Mouse (Mus musculus) 3134 (cell line): ENCODE results near the gene Herc3.

Source experiments
- DNase-seq: peaks from one replicate; pipeline ENCODE4 v3.0.0-alpha.2; 2011; ENCODE audit warnings: low spot score; ENCODE audit not compliant: insufficient read length; ENCODE audit errors: extremely low read depth

Herc3 gene

DNA sequence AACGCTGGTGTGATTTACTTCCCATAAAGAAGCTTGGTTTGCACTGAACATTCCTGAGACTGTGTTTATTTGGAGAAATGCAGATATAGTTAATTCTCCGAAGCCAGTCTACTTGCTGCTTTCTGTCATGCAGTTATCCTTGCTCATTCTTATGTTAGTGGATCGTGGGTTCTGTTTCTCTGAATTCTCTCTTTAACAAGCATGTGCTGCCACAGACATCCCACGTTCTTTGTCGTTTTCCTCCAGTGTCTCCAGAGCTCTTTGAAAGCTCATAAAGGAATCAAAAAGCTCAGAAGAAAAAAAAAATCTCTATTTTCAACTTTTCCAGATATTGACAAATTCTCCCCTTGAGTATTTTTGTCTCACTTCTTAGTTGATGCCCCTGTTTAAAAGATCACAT is 82.7 kb downstream of the Herc3 start:
- DNase-seq, result no peak

DNA sequence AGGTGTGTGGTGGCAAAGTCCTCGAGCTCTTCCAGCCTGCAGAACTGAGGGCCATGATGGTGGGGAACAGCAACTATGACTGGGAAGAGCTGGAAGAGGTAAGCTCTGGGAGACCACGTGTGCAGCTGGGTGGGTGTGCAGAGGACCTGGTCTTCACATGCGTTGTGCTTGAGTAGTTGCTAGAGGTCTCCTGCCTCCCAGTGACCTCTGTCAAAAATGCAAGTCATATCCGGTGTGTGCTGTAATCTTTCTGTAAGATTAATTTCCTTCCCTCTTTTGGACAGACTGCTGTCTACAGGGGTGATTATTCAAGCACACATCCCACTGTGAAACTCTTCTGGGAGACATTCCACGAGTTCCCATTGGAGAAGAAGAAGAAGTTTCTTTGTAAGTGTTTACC is 85.2 kb downstream of the Herc3 start:
- no peak for DNase-seq

DNA sequence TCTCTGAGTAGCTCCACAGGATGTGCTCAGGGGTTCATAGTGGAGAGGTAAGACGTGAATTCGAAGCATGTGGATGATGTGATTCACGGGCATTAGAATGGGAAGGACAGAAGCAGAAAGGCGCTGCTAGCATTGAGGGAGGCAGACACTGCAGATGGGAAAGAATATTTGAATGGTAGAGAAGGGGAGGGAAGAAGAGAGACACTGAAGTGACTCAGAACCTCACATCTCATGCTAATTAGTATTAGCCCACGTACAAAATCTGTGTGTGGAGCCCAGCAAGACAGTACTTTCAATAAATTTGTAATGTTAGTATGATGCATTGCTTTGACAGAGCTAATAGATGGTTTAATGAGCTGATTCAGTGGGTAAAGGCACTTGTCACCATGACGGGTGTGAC is 89.5 kb downstream of the Herc3 start:
- no peak for DNase-seq

DNA sequence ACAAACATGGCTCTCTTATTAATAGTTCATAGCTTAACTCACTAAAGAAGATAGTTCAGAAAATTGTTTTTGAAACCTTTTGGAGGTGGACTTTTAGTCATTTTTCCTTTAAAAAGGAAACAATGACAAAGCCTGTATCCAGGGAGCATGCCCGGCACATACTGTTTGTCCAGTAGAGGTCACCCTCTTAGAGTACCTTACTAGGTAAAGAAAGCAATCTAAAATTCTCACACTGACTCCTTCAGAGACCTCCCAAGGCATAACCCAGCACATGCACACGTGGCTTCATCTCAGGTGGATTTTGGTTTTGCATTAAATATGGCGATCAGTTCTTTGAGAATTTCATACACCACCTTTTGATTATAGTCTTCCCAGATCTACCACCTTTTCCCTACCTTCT is 90.4 kb downstream of the Herc3 start:
- no peak for DNase-seq

DNA sequence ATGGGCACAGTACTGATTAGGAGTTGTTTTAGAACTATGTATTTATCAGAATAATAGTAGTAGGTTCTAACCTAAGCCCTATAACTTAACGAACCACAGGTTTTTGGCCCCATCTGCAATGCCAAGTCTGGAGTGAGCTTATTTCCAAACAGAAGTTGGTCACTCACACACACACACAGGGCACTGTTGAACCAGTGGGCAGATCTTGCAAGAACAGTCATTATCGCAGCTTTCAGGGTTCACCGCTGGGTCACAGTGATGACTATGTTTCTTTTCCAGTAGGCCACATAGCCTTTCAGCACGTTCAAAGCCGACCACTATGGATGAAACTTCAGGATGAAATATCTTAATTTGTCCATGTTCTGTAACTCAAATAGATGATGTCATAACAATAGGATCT is 91.2 kb downstream of the Herc3 start:
- no peak for DNase-seq

DNA sequence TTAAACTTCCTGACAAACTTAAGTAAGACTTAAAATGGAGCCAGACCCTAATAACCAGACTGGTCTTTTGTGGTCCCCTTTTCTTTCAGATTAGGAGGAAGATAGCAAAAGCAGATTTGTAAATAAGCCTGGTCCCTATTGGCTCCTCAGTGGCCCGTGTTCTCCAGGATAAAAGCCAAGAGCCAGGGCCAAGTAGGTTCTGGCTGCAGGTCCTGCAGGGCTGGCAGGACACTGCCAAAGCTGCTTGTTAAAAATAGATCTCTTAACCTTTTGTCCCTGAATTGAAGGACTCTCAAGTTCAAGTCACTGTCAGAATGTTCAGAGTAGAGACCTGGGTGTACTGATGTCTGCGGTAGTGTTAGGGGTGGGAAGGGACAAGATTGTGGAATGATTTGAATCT is 96.6 kb downstream of the Herc3 start:
- DNase-seq, result no peak

DNA sequence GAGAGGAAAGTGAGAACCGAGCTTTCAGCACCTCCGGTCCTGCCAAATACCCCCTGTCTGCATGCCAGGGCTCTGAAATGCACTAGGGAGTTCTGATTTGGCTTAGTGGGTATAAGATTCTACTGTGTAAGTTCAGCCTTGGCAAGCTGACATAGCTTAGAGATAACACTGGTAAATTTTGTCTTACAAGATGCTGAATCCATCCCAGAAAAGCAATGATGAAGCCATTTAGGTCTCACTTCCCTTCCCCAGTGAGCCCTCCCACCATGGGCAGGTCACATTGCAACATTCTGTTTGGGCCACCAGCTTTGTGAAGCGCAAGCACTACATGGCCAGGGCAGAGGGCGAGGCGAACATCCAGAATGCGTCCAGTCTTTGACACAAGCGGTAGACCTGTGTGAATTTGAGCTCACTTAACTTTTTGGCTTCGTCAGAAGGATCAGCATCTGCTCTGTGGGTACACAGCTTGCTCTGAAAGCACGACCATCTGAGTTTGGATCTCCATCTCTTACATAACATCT is 98.7 kb downstream of the Herc3 start:
- DNase-seq, result no peak

DNA sequence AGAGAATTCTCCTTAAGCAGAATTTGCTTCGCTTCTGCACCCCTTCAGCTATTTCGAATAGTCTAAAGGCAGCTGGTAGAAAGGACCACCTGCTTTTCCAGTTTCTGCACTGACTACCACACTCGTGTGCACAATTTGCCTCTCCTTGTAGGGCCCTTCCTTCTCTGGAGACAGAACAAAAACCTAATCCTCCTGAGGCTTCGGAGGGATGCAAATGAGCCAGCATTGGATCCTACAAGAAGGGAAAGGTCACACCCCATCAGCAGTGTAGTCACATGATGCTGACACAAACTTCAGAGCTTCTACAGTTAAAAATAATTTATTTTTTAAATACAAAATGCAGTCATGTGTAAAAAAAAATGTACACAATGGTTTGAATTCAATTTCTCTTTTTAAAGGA is 99.9 kb downstream of the Herc3 start:
- DNase-seq, result no peak

DNA sequence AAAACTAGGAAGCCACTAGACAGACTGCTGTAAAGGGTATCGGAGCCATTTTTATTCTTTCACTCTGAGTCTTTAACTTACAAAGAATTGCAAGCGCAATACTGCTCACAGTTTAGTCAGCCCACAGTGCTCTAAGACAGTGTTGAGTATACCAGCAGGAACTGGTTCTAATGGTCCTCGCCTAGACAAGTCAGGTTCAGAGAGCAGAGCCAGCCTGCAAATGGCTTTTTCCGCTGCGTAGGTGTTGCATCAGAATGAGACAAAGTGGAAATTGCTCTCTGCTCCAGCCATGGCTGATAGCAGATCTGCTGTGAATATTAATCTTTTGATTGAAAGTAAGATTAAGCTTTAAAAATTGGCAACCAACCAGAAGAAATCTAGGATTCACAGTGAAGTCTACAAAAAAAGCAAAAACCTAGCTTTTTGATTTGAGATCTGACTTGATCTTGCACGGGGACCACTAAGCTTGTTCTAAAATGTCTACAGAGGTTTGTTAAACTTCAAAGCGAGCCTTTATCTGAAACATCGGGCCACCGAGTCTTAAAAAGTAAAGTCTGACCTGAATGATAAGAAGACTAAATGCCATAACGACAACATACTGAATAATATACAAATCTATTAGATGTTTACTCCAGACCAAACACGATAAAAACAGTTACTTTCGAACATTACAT is 101.4 kb downstream of the Herc3 start:
- DNase-seq, result no peak

DNA sequence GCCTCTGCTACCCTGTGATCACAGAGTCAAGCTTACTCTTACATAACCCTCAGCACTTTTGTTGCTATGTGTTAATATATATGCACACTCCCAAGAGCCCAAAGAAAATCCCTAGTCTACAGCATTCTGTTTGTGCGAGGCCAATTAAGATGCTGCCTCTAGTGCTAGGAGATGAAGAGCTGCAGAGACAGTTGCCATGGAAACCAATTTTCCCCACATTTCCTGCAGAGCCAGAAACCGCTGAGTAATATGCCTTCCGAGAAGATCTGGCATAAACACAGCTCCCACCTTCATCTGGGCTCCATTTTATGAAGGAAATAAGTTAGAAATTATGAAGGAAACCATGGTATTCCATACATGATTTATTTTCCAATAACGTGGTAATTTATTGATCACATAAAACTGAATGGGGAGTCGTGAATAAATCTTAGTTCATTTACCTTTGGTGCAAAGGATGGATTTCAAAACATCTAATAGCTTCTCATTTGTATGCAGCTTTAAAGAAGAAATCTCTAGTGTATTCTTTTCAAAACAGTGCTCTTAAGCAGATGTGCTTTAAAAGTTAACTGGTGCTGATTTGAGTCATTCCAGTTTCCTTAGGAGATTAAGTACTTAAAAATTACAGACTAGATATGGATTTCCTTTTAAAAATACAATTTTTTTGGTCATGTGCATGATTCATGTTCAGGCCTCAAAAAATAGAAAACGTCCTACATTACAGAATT is 102.1 kb downstream of the Herc3 start:
- DNase-seq, result no peak

DNA sequence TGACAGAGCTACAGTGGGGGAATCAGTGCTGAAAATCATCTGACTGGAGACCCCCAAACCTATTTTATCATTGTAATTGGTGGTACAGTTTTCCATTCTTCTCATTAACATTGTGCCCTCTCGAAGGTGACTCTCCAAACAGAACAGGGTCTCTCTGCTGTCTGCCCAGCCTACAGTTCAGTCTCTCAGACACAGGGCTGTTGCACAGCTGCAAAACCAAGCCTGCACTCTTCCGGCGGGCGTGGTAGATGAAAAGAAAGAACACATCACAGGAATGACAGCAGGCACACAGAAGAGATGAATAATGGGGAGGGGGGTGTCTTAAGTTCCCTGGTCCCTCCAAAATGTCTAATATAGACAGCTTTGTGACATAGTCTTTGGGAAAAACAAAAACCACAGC is 102.9 kb downstream of the Herc3 start:
- no peak for DNase-seq

DNA sequence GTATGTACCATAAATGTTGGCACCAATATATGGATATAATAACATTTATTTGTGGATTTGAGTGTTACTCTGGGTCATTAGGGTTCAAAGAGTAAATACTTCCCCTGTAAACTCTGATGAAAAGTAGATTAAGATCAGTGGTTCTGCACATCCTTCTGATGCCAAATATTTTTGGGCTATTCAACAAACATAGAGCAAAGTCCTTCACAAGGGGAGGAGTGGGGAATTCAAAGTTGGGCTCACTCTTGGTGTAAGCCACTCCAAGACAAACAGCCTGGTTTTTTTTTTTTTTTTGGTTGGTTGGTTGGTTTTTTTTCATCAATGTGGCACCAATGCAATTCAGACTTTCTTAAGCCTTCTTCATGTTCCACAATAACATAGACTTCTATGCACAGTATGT is 106.5 kb downstream of the Herc3 start:
- DNase-seq, result no peak

DNA sequence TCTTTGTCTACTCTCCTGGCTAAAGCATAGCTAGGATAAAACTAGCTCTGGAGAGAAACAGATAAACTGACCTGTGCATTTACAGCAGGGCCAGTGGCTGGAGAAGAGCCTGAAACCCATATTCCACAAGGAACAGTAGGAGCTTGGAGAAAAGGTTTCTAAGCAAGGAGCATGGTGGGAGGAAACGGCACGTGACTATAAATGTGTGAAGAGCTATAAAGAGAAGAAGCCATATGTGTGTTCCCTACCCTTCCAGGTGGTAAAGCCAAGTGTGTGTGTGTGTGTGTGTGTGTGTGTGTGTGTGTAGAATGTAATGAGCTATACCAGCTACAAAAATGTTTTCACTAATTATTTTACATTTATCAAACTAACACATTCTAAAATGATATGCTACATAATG is 111.0 kb downstream of the Herc3 start:
- no peak for DNase-seq

DNA sequence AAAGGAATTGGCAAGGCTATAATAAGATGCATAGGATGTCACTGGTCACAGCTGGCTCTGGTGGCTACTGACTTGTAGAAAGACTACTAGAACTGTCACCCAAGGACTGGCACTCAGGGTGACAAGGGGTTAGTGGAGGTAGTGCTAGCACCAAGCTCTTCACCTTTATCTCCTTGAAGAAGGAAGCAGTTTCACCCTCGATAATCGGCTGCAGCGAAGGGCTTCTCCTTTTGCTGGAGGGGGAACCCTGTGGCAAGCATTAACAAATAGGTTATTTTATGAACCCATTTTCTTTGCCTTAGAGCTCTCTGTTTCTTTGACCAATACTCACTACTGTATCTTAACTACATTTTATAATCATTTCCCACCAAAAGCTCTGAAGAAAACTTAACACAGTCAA is 112.7 kb downstream of the Herc3 start:
- no peak for DNase-seq

DNA sequence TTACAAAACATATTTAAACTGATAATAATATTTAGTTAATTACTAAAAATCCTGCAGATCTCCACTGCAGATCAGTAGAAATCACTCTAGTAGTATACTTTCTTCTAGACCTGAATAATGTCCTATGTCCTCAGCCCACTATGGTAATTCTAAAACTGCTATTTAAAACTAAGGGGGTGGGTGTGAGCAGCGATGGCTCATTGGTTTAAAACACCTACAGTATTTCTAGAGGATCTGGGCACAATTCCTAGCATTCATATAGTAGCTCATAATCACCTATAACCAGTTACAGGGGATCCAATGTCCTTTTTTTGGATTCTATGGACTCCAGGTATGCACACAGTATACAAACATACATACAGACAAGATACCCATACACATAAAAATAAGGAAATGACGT is 115.0 kb downstream of the Herc3 start:
- no peak for DNase-seq

DNA sequence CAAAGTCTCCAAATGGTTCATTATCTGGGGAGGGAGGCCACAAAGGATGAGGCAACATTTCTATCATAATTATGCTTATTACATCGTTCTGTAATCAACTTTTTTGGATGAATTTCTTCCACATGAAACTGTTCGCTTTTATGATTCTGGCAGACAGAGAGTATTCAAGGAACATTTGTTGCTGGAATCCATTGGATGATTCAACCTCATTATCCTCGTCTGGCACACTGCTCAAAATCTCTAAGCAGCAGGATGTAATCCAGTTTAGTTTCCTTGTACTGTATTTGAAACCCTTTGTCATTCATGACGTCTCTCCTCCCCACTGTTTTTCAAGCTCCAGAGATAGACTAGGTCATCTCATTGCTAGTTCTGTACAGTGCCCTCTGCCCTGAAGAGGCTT is 115.6 kb downstream of the Herc3 start:
- DNase-seq, result no peak

DNA sequence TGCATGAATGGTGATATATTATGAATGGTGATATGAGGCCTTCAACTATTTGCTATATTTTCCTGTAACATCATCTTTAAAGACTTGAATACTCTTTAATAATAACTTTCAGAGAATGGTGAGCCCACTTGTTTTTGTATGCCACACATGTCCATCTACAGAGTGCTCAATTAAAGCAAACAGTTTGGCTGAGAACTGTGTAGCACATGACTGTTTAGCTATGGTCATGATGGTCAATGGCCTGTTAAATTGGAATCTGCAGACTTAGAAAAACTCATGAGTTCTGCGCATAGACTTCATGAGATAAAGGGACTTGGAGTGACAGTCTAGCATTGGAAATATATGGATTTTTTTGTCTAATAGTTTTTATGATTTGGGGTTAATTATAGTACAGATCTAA is 119.1 kb downstream of the Herc3 start:
- DNase-seq, result no peak

DNA sequence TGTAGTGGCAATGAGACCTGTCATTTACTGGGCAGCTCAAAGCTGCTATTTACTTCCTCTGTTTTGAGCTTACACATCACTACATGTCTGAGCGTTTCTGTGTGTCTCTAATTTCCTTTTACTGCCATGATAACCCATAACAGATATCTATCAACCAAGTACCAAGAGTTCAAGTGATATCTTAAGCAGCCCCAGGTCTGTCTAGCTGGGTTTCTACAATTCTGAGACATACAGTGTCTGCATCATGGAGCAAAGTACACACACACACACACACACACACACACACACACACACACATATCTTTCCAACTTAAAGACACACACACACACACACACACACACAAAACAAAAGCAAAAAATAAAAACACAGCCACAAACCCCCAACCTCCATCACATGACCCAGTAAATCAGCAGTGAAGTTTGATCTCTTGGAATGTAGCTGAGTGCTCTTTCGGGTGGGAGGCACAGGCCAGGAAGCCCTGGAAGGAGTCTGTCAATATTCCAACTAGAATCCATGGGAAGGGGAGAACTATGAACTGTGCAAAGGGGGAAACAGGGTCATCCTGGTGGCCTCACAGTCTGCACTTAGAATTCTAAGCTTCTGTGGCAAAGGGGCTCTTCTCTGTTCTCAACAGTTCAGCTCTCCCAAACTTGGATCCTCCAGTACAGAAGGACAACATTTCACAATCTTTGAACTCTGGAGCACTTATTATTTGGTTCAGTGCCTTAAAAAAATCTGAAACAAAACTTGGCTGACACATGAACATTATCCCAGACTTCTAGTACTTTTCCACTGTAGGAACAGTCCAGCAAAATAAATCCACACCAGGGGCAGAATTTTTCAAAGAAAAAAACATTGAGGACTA is 120.1 kb downstream of the Herc3 start:
- no peak for DNase-seq

DNA sequence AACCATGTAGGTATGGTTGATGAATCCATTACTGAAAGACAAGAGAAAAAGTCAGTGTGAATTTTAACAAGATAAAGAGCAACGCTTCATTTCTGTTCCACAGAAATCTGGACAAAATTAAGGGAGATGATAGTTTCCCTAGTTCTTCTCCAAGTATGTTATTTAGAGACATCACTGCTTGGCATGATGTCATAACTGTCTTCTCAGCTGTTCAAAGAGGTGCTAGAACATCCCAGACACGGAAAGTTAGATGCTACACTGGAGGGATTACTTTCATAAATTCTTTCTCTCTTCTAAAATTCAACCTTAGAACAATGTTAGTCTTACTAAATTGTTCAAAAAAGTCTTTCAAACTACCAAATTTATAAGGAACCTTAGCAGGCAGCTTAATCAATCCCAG is 129.3 kb downstream of the Herc3 start:
- no peak for DNase-seq

DNA sequence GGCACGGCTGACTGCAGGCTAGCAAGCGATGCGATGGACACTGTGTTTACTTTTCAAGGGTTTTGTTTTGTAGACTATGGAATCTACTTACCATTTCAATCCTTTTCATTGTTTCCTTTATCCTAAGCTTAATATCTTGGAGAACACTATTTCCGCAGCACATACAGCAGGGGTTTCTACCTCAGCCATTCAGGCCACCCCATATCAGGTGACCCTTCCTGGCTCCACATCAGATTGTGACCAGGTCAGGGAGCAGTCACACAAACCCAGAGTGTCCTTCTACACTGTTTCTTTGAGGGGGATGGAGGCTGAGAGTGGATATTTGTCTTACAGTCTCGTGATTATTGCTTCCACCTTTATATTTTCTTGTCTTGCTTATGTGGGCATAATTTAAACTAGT is 131.4 kb downstream of the Herc3 start:
- DNase-seq, result no peak

DNA sequence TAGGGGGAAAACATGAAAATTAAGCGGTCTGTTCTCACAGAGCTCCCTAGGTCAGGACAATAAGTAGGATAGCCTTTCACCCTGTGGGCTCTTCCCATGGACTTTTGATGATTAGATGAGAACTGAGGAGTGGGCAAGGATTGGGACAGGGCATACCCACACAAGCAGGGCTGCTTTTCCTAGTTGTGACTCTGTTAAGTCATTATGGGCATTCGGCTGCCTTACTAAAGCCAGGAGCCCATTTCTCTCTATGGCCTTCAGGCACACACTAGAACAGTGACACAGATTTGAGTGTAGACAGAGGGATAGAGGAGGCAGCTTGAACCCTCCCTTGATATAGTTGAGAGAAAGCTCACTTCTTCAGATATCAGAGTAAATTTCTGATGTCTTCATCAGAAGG is 132.8 kb downstream of the Herc3 start:
- DNase-seq, result no peak

DNA sequence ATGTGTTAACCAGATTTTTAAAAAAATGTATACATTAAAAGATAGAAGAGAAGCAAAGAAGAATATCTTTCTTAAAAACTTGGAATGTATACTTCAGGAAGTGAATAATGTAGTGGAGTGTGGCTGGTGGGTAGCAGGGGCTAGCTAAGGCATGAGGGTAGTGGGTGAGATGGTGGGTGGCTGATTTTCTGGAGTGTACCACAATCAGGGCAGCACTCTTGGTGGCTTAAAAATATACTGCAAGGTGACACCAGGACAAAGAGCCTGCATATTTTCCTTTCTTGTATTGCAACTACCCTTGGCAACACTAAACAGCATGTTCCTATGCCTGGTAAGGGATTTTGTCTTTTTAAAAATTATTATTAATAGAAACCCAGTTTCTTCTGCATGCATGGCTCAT is 133.3 kb downstream of the Herc3 start:
- DNase-seq, result no peak
